Mouse (Mus musculus) G1E (cell line): ENCODE results near the gene Vwa5b2. TPM values are rescaled to one million over a fixed set of nuclear protein-coding genes. Genes with fewer than 3 reads are reported as not detected.
A peak's percentile ranks its signal among the peaks of the same experiment; 100 is the strongest.

Experiments
- ATAC-seq: 2 replicates; pipeline ENCODE4 v1.8.0; 2016; ENCODE audit warnings: mild to moderate bottlenecking; ENCODE audit not compliant: insufficient number of reproducible peaks, poor library complexity, low FRiP score, severe bottlenecking; ENCODE audit errors: extremely low read depth
- DNase-seq: peaks from one replicate; pipeline ENCODE4 v3.0.0; 2012; ENCODE audit warnings: low spot score
- H3K27me3 ChIP-seq: 2 replicates; pipeline ENCODE4 v1.6.1; 2012; ENCODE audit warnings: mild to moderate bottlenecking, low read length, inconsistent platforms; ENCODE audit not compliant: insufficient read depth
- H3K36me3 ChIP-seq: replicated peaks from 2 replicates; pipeline ENCODE3; 2012; ENCODE audit warnings: mild to moderate bottlenecking, inconsistent platforms
- H3K4me1 ChIP-seq: 2 replicates; pipeline ENCODE4 v1.6.1; 2012; ENCODE audit warnings: low read depth, low read length, inconsistent platforms, mixed read lengths; ENCODE audit not compliant: insufficient read depth
- H3K4me3 ChIP-seq: 2 replicates; pipeline ENCODE4 v1.5.1; 2012; ENCODE audit warnings: low read depth, mild to moderate bottlenecking, inconsistent platforms, low read length, moderate library complexity, mixed read lengths
- H3K9me3 ChIP-seq: replicated peaks from 2 replicates; pipeline ENCODE4 v1.6.1; 2012; ENCODE audit warnings: inconsistent platforms
- CTCF ChIP-seq: IDR thresholded peaks from 2 replicates; pipeline ENCODE4 v1.5.1; 2012; ENCODE audit warnings: low read depth, low read length, inconsistent platforms, mixed read lengths
- GATA1 ChIP-seq: IDR thresholded peaks from 2 replicates; pipeline ENCODE4 v1.6.1; 2012; ENCODE audit warnings: borderline replicate concordance, low read length, inconsistent platforms, mixed read lengths
- GATA2 ChIP-seq: IDR thresholded peaks from 2 replicates; pipeline ENCODE4 v1.6.1; 2012; ENCODE audit warnings: low read depth, low read length, inconsistent platforms, borderline replicate concordance
- POLR2AphosphoS5 ChIP-seq: IDR thresholded peaks from 2 replicates; pipeline ENCODE4 v1.6.1; 2012; ENCODE audit warnings: low read depth, low read length, inconsistent platforms; ENCODE audit not compliant: insufficient replicate concordance
- TAL1 ChIP-seq: conservative IDR thresholded peaks from 2 replicates; pipeline ENCODE4 v1.6.1; 2012; ENCODE audit warnings: low read depth, low read length, inconsistent platforms, mixed read lengths
- polyA plus RNA-seq: library from polyadenylated mRNA; stranded (reverse); fragments of >175 nt; gene quantifications from 2 replicates; pipeline ENCODE4 v1.2.3, GENCODE M21; 2012
- total RNA-seq, 2 experiments: library from RNA; stranded (forward) in 1 of 2; stranded (reverse) in 1 of 2; fragments of 200-1000 nt in 1 of 2; fragments of >200 nt in 1 of 2; fragmentation: Nextera tagmentation in 1 of 2; gene quantifications; 2 replicates each; pipeline ENCODE4 v1.2.3; 2014 to 2017

Gene Vwa5b2
- not detected in 2 replicates for total RNA-seq (2014; fragmentation: Nextera tagmentation)
- total RNA-seq (2017), result 0.29 TPM in 1 of 2 replicates, not detected in the other
- polyA plus RNA-seq, result 0.02 and 0.07 TPM in 2 replicates

- Histone ChIP-seq H3K36me3 (no peaks in the 10 kb centered on the region), H3K4me3 (peak within 1 kb of the TSS; percentile 71), H3K27me3 (peaks cover 40% of the 10 kb centered on the region), H3K4me1 (peaks cover 48% of the 10 kb centered on the region), H3K9me3 (peaks cover 8% of the 10 kb centered on the region)
- no peak for ATAC-seq
- no peak for DNase-seq
- TF ChIP-seq CTCF, result no peak
- no peak for TF ChIP-seq TAL1
- TF ChIP-seq POLR2AphosphoS5, result no peak
- no peak for TF ChIP-seq GATA1
- TF ChIP-seq GATA2, result no peak
Measured at GRCm38 (mm10) chr16:20589366-20589938, at the start of gene Vwa5b2. Gene Vwa5b2 (plus strand): TSS chr16:20589471.

- H3K27me3 ChIP-seq, result no peaks in the 10 kb centered on the region
Measured at GRCm38 (mm10) chr16:20539649-20540048, 49.6 kb upstream of the Vwa5b2 start.

GRCm38 (mm10) chr16:20540438-20540837, 48.8 kb upstream of the Vwa5b2 start:
- Histone ChIP-seq H3K4me3 (no peak overlapping the region), H3K4me1 (peaks cover 47% of the 10 kb centered on the region), H3K36me3 (peaks cover 80% of the 10 kb centered on the region), H3K9me3 (no peaks in the 10 kb centered on the region), H3K27me3 (no peaks in the 10 kb centered on the region)
- DNase-seq, result no peak
- no peak for TF ChIP-seq POLR2AphosphoS5
- no peak for TF ChIP-seq CTCF
- no peak for TF ChIP-seq GATA1
- TF ChIP-seq TAL1, result no peak
- ATAC-seq, result peak; percentile 69

More at GRCm38 (mm10) chr16:20539649-20540048, 49.6 kb upstream of the Vwa5b2 start:
- DNase-seq (peak; percentile 25), ATAC-seq (no peak)
- no peaks in the 10 kb centered on the region for H3K9me3 ChIP-seq
- no peak overlapping the region for H3K4me3 ChIP-seq
- H3K36me3 ChIP-seq, result peaks cover 72% of the 10 kb centered on the region
- peaks cover 48% of the 10 kb centered on the region for H3K4me1 ChIP-seq
- TF ChIP-seq CTCF (no peak), TAL1 (no peak), GATA1 (no peak), POLR2AphosphoS5 (no peak), GATA2 (no peak)

GRCm38 (mm10) chr16:20545696-20546095, 43.6 kb upstream of the Vwa5b2 start:
- peaks cover 47% of the 10 kb centered on the region for H3K4me1 ChIP-seq
- H3K9me3 ChIP-seq, result no peaks in the 10 kb centered on the region
- DNase-seq (no peak), ATAC-seq (no peak)
- H3K27me3 ChIP-seq, result no peaks in the 10 kb centered on the region
- H3K4me3 ChIP-seq, result no peak overlapping the region
- TF ChIP-seq TAL1, result no peak
- no peak for TF ChIP-seq GATA2
- TF ChIP-seq CTCF, result no peak
- no peak for TF ChIP-seq GATA1
- no peak for TF ChIP-seq POLR2AphosphoS5
- H3K36me3 ChIP-seq, result peaks cover 68% of the 10 kb centered on the region

- peaks cover 50% of the 10 kb centered on the region for H3K4me1 ChIP-seq
- peaks cover 67% of the 10 kb centered on the region for H3K36me3 ChIP-seq
- H3K4me3 ChIP-seq, result peak overlapping the region; percentile 82; the same call in 1 of the 2 replicates
- DNase-seq (no peak), ATAC-seq (no peak)
- TF ChIP-seq POLR2AphosphoS5 (no peak), GATA1 (no peak), GATA2 (no peak), TAL1 (no peak), CTCF (no peak)
- no peaks in the 10 kb centered on the region for H3K27me3 ChIP-seq
- no peaks in the 10 kb centered on the region for H3K9me3 ChIP-seq
Measured at GRCm38 (mm10) chr16:20547423-20547822, 41.8 kb upstream of the Vwa5b2 start.

GRCm38 (mm10) chr16:20548096-20548948, 40.9 kb upstream of the Vwa5b2 start, which contains the start of gene Abcf3:
Gene Abcf3 (plus strand): TSS chr16:20548577.
- ATAC-seq (peak; percentile 97), DNase-seq (peak; percentile 97)
- TF ChIP-seq GATA2 (no peak), CTCF (no peak), TAL1 (no peak), POLR2AphosphoS5 (no peak), GATA1 (no peak)
- no peaks in the 10 kb centered on the region for H3K9me3 ChIP-seq
- H3K36me3 ChIP-seq, result peaks cover 68% of the 10 kb centered on the region
- peak within 1 kb of the TSS; percentile 82 for H3K4me3 ChIP-seq
- no peaks in the 10 kb centered on the region for H3K27me3 ChIP-seq
- peaks cover 53% of the 10 kb centered on the region for H3K4me1 ChIP-seq
